ENCODE assay signal across 17 mouse cellular contexts in genomic region chr10:17175385-17175784, GRCm38 (mm10).
DNase-seq lines count a peak whose midpoint lies in the region; ATAC-seq and TF ChIP-seq lines count a peak whose summit lies in the region.
"Had no signal": no experiment of that assay in that cellular context is flagged by ENCODE, and none has a peak within 500 bp of the region (broad histone marks: within the 10 kb centered on the region; RNA-seq: fewer than 3 reads in every experiment).

No protein-coding gene starts in this region.

- no peaks in the 10 kb centered on the region for H3K79me2 ChIP-seq in myocyte (ENCODE audit: control insufficient read depth, insufficient read depth)

- intact Hi-C loops in gastrocnemius, postnatal 14 days (cut with DNase I; ENCODE audit: low total_unique reads) = no loop called here

- no peaks in the 10 kb centered on the region for H3K27me3 ChIP-seq in kidney, postnatal 0 days (ENCODE audit: insufficient read depth, low read length)
- no peaks in the 10 kb centered on the region for H3K27me3 ChIP-seq in embryonic facial prominence, embryonic 14.5 days (replicated peaks; ENCODE audit: control insufficient read depth, insufficient read depth, low read length)
- H3K27me3 ChIP-seq in myocyte (ENCODE audit: control insufficient read depth, insufficient read depth, insufficient read length) = no peaks in the 10 kb centered on the region
- H3K27me3 ChIP-seq: limb, embryonic 13.5 days; neural tube, embryonic 13.5 days; stomach, embryonic 15.5 days had no signal

- H3K4me2 ChIP-seq in kidney, postnatal 0 days (ENCODE audit: low read length) = no peak overlapping the region
- H3K4me2 ChIP-seq in embryonic facial prominence, embryonic 14.5 days (ENCODE audit: low read depth, low read length) = no peak overlapping the region
- H3K4me2 ChIP-seq in myocyte (ENCODE audit: low read depth) = peak overlapping the region; percentile 59
- H3K4me2 ChIP-seq: heart, embryonic 11.5 days; limb, embryonic 13.5 days; neural tube, embryonic 13.5 days; stomach, embryonic 15.5 days had no signal

- TF ChIP-seq POLR2A in myocyte (IDR thresholded peaks at IDR 0.05; ENCODE audit: insufficient read length, low read depth) = no peak

- no peak overlapping the region for H3K27ac ChIP-seq in kidney, postnatal 0 days
- H3K27ac ChIP-seq in embryonic facial prominence, embryonic 14.5 days (replicated peaks; ENCODE audit: low read depth, low read length) = no peak overlapping the region
- H3K27ac ChIP-seq: left cerebral cortex, adult 2 months; limb, embryonic 13.5 days; neural tube, embryonic 13.5 days; stomach, embryonic 15.5 days had no signal

- 44% methylated on average over 3 of the region's 3 CpGs for WGBS in kidney, postnatal 0 days
- 24% methylated on average over 3 of the region's 3 CpGs for WGBS in embryonic facial prominence, embryonic 14.5 days

- no peak overlapping the region for H3ac ChIP-seq in myocyte (ENCODE audit: control insufficient read depth, insufficient read length)

- no peaks in the 10 kb centered on the region for H3K4me1 ChIP-seq in kidney, postnatal 0 days (replicated peaks; ENCODE audit: insufficient read depth, low read length)
- no peaks in the 10 kb centered on the region for H3K4me1 ChIP-seq in embryonic facial prominence, embryonic 14.5 days (ENCODE audit: control insufficient read depth, insufficient read depth, low read length)
- H3K4me1 ChIP-seq: limb, embryonic 13.5 days; stomach, embryonic 15.5 days had no signal

- no peak for TF ChIP-seq CTCF in kidney, postnatal 0 days (IDR thresholded peaks at IDR 0.05; ENCODE audit: low read depth)

- DNase-seq in adrenal gland, adult 2 months = peak; percentile 55
- no peak for DNase-seq in adrenal gland, adult 8-10 months
- peak; percentile 44 for DNase-seq in kidney, postnatal 0 days (ENCODE audit: low spot score)
- DNase-seq in kidney, adult 18-20 months = no peak
- peak; percentile 80 for DNase-seq in embryonic facial prominence, embryonic 14.5 days (ENCODE audit: low spot score)
- no peak for DNase-seq in frontal cortex, adult 2 months (ENCODE audit: extremely low spot score in 1 of 2, low spot score in 1 of 2)
- DNase-seq in gastrocnemius, postnatal 14 days = no peak
- DNase-seq: cerebellum, adult 8-10 months; liver, postnatal 0 days; midbrain, embryonic 14.5 days had no signal

- no peak for ATAC-seq in kidney, postnatal 0 days (replicated peaks; ENCODE audit: low FRiP score, low read depth)
- ATAC-seq in embryonic facial prominence, embryonic 14.5 days (ENCODE audit: low read depth) = no peak
- ATAC-seq: intestine, postnatal 0 days; liver, postnatal 0 days had no signal

- no peaks in the 10 kb centered on the region for H3K9me3 ChIP-seq in kidney, postnatal 0 days (replicated peaks; ENCODE audit: low read length)
- no peaks in the 10 kb centered on the region for H3K9me3 ChIP-seq in embryonic facial prominence, embryonic 14.5 days (ENCODE audit: control insufficient read depth, low read length)
- H3K9me3 ChIP-seq: limb, embryonic 13.5 days; neural tube, embryonic 13.5 days; stomach, embryonic 15.5 days had no signal

- no peak overlapping the region for H3K9ac ChIP-seq in kidney, postnatal 0 days (ENCODE audit: low read depth, low read length)
- H3K9ac ChIP-seq in embryonic facial prominence, embryonic 14.5 days (ENCODE audit: low read depth, low read length) = no peak overlapping the region
- H3K9ac ChIP-seq: limb, embryonic 13.5 days; liver, postnatal 0 days; neural tube, embryonic 13.5 days; stomach, embryonic 15.5 days had no signal

- H3K4me3 ChIP-seq in kidney, postnatal 0 days (replicated peaks; ENCODE audit: low read depth, low read length) = no peak overlapping the region
- no peak overlapping the region for H3K4me3 ChIP-seq in embryonic facial prominence, embryonic 14.5 days (ENCODE audit: low read depth, low read length)
- H3K4me3 ChIP-seq in myocyte = no peak overlapping the region
- H3K4me3 ChIP-seq: left cerebral cortex, adult 2 months; limb, embryonic 13.5 days; neural tube, embryonic 13.5 days; stomach, embryonic 15.5 days had no signal

- H3K36me3 ChIP-seq in kidney, postnatal 0 days (ENCODE audit: insufficient read depth, low read length) = no peaks in the 10 kb centered on the region
- no peaks in the 10 kb centered on the region for H3K36me3 ChIP-seq in embryonic facial prominence, embryonic 14.5 days (ENCODE audit: control insufficient read depth, insufficient read depth, low read length)
- H3K36me3 ChIP-seq in myocyte (ENCODE audit: control insufficient read depth, insufficient read depth) = no peaks in the 10 kb centered on the region
- H3K36me3 ChIP-seq: limb, embryonic 13.5 days; neural tube, embryonic 13.5 days; stomach, embryonic 15.5 days had no signal

TF ChIP-seq in myocyte, 11 proteins besides CTCF, POLR2A, EP300 and RAD21:
- TF ChIP-seq REST (IDR thresholded peaks at IDR 0.05; ENCODE audit: insufficient read depth, insufficient read length) (no peak), MYOD1 (IDR thresholded peaks at IDR 0.05; ENCODE audit: control insufficient read depth in 1 of 3, insufficient read length in 2 of 3, low read depth in 2 of 3) (no peak), E2F4 (IDR thresholded peaks at IDR 0.05; ENCODE audit: insufficient read depth) (no peak), MAX (IDR thresholded peaks at IDR 0.05; ENCODE audit: low read depth) (no peak), TCF3 (IDR thresholded peaks at IDR 0.05; ENCODE audit: insufficient read length, low read depth) (no peak), CEBPB (IDR thresholded peaks at IDR 0.05; ENCODE audit: insufficient read depth, poor library complexity, severe bottlenecking) (peak; percentile 61; the same call in 1 of the 2 replicates)

Comparison
In these comparisons a context has a peak if more than half of its experiments do, and no peak if none do; other contexts are left out.
1. DNase-seq: peak in adrenal gland, adult 2 months (single experiment), kidney, postnatal 0 days (single experiment) and embryonic facial prominence, embryonic 14.5 days (single experiment); none in adrenal gland, adult 8-10 months (single experiment), kidney, adult 18-20 months (single experiment), frontal cortex, adult 2 months (0 of 2) and gastrocnemius, postnatal 14 days (single experiment).